Mouse (Mus musculus): ENCODE measurements around the gene Otub2.
"Not testable (repeated sequence)": the region's sequence is repeated elsewhere in the genome, so short reads cannot be mapped to it uniquely, and the experiment has no call there.

The Otub2 gene

DNA sequence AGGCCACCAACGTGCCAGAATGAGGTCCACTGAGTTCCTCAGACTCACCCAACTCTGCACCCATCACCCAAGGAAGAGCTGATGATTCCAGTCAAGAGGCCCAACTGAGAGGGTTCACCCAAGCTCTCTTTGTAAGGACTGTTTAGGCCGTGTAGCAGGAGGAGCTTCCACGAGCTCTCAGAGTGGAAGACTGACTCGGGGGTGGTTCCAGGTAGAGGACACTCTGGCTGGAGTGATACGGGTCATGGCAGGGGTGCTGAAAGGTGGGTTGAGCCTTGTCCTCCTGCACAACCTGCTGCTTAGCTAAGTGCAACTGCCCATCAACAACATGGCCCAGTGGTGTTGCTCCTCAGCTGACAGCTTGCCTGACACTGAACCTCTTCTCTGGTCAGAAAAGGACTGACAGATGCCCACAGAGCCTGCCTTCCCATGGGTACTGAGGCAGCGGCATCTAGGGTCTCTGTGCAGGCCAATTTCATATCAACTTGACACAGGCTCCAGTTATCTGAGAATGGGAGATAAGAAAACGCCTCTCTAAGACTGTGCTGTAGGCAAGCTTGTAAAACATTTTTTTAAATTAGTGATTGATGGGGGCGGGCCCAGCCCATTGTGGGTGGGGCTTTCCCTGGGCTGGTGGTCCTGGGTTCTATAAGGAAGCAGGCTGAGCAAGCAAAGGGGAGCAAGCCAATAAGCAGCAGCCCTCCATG is 14.8 kb upstream of the Otub2 start:
- DNase-seq: no peak

DNA sequence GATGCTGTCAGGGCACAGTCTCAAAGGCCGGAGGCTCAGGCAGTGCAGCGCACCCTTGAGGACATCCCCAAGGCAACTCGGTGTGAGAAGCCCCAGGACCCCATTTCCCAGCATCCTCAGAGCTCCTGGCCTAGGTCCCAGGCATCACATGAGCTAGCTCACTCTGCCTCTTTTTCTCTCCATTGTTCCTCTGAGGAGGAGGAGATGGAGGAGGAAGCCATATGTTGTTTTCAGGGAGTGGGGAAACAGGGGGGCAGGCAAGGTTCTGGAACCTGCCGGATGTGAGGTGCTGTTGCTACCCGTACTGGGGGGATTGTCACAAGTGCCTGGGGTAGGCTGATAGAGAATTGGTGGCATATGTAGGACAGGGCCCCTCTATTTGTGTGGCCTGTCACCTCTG is 12.4 kb upstream of the Otub2 start:
- no peak for DNase-seq

DNA sequence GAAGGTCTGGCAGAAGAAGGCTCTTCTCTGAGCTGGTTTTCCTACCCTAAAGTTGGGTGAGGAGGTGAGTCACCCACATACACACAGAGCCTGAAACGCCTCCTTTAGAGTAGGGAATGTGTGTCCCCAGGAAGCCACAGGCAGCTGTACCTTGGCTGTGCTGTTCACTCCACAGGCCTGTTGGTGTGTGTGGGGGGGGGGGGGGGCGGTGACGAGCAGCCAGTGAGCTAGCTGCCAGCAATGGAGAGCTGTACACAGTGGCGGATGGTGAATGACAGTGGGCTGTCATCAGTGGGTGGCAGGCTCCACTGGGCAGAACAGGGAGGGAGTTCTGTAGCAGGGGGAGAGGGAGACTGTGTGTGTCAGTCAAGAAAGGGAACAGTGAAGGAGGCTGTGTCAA is 11.7 kb upstream of the Otub2 start:
- DNase-seq: no peak

DNA sequence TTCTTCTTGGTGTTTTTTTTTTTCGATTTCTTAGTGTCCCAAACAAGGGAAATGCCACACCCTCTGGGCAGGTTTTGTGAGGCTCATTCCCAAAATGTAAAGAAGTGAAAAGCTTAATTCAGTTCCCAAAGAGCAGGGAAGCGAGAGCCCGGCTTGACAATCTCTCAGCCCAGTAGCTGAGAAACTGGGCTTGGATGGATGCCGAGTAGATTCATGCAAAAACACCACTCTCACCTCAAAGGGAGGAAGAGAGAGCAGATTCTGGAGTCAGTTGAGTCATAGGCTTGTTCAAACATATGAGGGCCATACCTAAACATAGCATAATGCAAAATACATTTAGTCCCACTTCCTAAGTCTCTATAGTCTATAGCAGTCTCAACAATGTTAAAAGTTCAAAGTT is 8.3 kb upstream of the Otub2 start:
- DNase-seq: no peak

DNA sequence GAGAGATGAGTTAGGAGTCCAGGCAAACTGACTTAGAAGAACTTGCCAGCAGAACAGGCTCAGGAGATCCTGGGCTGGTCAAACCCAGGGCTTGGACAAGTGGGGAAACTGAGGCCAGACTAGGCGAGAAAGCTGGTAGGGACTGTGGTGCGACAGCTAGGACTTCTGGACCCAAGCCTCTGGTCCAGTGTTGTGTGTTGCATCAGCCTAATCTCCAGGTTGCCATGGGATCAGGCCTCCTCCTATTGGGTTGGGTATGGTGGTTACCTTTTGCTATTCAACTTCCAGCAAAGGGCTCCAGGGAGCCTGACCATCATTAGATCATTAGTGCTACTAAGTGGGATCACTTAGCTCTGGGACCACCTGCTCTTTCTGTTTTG is 856 bp downstream of the Otub2 start:
- DNase-seq: no peak

DNA sequence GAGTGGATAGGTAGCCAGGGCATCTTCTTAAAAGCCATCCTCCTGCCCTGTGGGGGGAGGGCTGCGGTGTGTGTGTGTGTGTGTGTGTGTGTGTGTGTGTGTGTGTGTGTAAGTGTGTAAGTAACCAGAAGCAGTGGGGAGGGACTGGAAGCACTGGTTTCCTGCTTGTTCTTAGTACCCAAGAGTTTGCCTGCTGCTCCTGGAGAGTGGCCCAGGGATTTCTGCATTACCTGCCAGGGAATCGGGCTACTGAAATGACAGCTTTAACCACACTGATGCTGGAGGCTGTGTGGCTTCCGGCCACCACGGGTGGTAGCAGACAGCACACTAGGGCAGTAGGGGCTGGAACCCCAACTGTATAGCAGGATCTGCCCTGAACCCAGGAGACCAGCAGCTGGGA is 1.5 kb downstream of the Otub2 start:
- DNase-seq: no peak

DNA sequence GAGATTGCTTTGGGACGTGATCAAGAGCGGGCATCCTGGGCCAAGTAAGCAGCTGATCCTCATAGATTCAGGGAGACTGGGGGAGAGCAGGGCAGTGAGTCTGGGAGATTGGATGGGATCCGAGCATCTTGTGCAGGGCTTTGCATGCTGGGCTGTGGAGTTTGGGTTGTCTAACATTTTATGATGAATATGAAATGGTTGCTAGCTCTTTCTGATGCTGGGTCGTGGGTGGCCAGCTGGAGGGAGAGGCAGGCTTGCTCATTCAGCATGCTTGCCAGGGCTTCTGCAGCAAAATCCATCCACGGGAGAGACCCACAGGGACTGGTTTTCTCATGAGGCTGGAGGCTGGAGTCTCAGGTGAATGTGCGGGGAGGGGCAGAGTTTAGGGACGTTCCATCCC is 2.6 kb downstream of the Otub2 start:
- no peak for DNase-seq

DNA sequence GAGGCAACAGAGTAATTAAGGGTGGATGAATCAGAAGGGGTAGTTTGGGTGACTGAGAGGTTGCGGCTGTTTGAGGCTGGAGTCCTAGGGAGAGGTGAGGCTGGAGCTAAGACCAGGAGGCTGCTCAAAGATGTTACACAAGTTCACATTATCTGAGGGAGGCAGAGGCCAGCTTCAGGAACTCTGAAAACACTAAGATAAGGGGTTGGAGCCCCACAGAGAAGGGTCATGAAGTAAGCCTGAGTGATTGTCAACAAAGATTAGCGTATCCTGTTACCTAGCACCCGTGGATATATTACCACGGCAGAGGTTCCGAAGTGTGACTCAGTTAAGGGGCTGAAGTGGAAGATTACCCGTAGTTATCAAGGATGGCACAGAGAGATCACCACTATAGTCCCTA is 5.0 kb downstream of the Otub2 start:
- no peak for DNase-seq

DNA sequence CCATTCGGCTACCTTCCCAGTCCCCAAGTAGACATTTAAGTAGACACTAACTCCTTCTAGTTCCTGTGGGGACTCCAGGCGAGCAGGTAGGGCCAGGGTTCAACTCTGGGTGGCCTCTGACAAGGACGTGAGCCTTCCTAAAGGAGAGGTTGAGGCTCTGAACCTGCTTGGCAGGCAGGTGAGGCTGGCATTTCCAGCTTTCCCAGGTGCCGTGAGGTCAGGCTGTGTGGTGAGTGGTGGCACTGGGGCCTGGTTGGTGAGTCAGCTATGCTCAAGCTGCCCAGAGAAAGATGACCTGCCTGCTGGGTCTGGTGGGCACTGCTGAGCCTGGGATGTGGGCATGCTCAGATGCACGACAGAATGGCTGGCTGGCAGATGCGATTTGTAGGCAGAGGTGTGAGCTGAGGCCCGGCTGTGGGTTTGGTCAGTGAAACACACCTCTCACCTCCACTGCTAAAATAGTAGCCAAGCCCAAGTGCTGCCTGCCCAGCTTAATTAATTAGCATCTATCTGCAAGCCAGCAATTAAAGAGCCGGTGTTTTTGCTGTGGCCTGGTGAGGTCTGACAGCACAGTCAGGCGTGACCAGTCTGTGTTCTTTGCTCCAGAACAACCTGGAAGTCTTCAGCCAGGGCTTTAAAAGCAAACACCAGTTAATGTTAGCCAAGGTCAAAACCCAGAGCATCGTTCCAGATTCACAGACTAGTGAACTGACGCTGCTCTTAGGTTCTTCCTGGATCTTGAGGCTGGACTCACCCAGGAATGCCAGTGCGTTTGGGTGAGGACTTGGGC is 7.2 kb downstream of the Otub2 start:
- no peak for DNase-seq

DNA sequence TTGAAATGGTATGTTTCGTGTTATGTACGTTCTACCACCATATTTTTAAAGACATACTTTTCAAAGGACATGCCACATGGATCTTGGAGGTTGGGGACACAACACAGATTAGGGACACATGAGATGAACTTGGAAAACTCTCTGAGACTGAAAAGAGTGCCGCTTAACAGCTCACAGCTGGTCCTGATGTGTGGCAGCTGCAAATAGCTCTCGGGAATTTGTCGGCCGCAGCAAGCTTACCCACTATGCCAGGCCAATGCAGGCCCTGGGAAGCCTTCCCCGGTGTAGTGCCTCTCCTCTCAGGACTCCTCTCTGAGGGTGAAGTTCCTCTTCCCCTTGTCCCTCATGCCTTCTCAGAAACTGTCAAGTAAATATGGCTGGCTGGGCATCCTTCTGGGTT is 8.3 kb downstream of the Otub2 start:
- no peak for DNase-seq

DNA sequence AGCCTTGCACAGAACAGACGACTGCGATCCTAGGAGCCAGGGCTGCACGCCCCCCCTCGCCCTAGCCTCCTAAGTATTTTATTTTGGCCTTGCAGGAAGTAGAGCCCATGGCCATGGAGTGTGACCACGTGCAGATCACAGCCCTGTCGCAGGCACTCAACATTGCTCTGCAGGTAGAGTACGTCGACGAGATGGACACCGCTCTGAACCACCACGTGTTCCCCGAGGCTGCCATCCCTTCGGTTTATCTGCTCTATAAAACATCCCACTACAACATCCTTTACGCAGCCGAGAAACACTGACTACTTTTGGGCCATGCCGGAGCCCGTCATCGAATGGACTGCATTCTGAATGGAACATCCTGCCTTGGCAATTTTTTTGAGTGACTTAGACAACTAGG is 15.6 kb downstream of the Otub2 start:
- no peak for DNase-seq

DNA sequence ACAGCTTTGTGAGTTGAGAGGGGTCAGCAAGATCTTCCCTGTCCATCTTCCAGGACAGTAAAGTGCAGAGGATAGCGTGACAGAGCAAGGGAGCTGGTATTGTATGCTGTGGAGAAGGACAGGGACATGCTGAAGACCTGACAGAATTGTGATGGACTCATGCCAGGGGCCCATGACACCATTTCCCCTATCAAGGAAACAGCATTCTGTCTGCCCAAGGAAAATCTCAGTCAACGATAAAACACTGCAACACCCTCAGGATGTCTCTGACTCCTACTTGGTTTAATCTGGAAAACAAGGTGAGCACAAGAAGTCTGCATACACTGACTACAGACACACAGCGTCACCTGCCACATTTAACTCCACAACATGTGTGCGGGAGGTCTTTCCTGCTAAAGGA is 19.2 kb downstream of the Otub2 start, which contains the start of gene 9330161L09Rik:
Gene 9330161L09Rik (minus strand): TSS at position 101 of the 400 bp plus-strand sequence.
- no peak for DNase-seq

DNA sequence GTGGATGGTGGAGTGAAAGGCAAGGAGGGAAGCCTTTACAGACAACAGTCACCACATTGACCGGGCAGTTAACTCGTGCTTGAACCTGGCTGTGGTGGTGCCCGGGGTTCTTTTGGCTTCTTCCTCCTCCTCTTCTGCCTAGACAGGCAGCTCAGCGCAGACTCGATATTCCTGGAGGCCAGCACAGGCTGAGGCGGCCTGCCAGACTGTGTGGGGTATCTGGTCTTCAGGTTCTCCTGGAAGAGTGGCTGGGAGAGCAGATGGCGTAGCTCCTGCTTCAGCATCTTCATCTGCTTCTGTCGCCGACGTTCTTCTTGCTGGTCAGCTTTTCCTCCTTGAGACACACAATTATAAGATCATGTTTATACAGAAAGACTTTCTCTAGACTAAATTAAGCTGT is 19.7 kb downstream of the Otub2 start:
- DNase-seq: no peak

DNA sequence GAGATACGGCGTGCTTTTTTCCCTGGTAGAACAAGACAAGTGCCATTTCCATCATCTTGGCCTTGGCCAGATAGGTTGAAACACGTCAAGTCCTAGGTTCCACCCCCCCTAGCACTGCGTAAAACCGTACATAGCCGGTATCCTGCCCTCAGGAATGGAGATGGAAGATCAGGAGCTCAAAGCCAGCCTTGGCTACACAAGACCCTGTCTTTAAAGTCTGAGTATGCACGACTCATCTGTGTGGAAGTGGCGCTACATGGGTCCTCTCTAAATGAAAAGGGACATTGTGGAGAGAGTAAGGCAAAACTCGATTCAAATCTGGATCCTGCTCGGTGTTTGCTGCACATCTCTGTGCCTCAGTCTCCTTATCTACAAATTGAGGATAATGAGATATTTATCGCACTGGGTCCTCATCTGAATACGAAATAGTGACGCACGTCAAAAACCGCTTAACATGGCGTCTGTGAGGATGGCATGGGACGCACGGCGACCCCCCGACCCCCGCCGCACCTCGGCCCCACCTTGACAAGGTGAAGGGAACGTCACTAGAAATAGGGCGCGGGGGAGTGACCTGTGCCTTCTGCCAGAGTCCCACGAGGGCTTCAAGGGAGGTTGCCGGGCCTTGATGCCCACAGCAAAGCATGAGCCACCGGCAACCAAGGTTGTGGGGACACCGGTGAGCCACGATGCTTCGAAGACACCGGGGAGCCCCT is 36.7 kb downstream of the Otub2 start:
- no peak for DNase-seq

DNA sequence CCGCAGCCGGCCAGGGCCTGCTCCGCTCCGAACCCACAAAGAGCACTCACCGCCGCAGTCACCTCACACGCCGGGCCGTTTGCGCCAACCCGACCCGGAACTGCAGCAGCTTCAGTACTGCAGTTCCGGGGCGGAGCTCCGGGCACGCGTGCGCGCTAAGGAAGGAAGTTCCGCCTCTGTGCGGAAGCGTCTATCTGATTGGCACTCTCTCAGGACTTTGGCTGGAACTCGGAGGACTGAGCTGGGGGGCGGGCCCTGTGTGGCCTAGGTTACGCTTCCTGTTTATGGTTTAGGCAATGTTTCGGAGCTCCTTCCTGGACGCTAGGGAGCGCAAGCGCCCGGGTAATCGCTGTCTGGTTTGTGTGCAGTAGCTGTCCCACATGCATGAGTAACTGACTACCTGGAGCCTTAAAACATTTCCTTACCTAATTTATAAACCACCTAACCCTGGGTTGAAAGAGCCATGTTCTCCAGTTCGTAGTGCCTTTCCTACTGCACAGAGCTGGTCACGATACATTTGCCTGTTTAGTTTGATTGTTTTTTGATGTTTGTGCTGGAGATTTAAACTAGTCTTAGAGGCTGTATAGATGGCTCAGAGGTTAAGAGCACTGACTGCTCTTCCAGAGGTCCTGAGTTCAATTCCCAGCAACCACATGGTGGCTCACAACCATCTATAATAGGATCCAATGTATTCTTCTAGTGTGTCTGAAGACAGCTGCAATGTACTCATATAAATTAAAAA is 37.4 kb downstream of the Otub2 start, which contains the start of gene Ddx24:
Gene Ddx24 (minus strand): TSS at position 102 of the 742 bp plus-strand sequence.
- DNase-seq: peak; percentile 98

DNA sequence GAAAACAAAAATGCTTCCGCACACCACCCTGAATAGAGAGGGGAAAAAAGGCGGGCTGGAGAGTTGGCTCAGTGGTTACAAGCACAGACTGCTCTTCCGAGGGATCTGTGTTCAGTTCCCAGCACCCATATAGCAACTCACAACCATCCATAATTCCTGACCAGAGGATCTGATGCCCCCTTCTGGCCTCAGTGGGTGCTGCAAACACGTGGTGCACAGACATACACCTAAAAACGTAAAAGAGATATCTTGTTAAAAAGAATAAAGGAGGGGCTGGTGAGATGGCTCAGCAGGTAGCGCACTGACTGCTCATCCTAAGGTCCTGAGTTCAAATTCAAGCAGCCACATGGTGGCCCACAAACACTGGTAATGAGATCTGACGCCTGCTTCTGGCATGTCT is 38.2 kb downstream of the Otub2 start:
- DNase-seq: peak; percentile 26

DNA sequence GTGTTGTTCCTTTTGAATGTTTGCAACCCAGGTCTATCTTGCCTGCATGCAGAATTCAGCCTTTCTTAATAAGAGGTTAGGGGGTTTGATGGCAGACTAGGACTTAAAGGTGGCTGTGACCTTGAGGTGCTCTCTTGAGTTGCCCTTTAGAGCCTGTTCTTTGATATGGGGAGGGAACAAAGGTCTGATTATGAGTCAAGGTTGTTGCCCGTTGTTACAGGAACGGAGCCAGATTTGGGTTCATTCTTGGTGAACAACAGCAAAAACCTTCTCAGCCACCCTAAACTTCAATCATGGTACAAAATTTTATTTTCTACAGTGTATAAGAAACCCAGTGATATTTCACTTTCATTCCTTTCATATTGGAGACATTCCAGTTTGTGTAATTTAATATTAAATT is 44.9 kb downstream of the Otub2 start:
- no peak for DNase-seq

DNA sequence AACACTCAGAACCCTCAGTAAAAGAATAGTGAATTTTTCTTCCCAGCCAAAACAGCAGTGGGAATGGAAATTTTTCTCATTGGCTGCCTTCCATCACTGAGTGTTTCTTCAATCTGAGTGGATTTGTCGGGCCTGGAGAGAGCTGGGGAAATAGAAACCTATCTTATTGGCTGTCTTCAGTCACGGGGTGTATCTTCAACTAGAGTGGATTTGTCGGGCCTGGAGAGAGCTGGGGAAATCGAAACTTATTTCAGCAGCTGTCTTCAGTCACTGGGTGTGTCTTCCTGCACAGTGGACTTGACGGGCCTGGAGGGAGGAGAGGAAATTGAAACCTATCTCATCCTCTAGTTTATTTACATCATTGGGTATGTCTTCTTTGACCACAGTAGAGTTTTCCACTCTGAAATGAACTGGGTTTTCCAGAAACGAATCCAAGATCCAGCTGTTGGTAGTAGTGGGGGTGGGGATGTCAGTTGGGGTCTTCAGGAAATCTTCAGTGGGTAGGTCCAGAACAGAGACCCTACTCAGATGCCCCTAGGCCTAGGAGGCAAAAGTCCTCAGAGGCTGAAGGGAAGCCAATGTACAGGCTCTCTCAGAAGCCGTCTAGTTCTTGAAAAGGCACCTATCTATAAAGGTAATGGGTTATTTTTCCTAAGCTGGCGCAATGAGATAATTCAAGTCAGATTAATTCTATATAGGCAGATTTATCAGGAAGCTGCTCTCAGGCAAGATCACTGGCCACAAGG is 45.7 kb downstream of the Otub2 start, which contains the start of gene Ifi27:
Gene Ifi27 (plus strand): TSS at position 226 of the 746 bp plus-strand sequence.
- peak; percentile 73 for DNase-seq

DNA sequence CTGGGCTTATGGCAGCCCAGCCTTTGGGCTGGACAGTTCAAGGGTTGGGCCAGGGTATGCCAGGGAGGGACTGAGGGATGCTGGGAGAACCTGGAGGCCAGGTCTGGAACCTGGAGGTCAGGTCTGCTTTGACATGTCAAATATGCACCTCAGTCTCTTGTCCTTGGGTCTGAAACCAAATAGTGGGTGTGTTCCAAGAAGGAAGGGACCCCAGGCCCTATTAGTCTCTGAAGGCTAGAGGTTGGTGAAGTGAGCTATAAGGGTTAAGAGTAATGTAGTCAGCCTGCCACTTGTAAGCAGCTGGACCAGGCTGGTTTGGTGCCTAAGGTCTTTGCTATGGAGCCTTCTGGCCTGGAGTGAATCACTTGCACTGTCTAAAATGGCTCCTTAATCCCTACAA is 46.4 kb downstream of the Otub2 start:
- no peak for DNase-seq

DNA sequence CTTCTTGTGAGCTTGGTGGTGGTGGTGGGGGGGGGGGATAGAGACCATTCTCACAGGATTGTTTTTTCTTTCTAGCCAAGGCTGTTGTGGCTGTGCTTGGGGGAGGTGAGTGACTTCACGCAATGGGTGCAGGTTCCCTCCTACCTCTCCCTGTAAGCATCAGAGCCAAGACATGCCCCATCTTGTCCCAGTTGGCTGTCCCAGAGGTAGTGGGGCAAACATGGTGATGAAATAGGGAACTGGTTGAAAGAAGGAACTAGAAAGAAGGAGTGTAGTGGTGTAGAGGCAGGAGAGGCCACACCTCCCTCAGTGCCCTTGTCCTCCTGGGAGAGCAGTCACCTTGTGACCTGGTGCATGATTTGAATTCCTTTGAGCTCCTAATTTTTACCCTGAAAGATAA is 49.1 kb downstream of the Otub2 start:
- no peak for DNase-seq

DNA sequence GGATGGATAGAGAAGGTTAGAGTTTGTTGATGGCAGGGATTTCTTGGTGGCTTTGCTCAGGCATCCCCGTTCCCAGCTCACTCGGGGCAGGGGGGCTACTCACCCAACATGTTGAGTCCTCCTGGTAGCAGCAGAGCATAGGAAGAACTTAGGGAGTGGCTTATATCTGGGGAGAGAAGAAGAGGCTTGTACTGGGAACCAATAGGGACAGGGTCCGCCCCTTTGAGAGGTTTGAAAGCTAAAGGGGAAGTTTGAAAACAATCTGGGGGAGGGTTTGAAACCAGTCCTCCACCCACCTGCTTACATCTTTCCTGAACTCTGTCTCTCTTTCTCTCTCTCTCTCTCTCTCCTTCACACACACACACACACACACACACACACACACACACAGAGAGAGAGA is 55.0 kb downstream of the Otub2 start, which contains the start of gene Ifi27l2a:
Gene Ifi27l2a (minus strand): TSS at position 157 of the 400 bp plus-strand sequence.
- no peak for DNase-seq

DNA sequence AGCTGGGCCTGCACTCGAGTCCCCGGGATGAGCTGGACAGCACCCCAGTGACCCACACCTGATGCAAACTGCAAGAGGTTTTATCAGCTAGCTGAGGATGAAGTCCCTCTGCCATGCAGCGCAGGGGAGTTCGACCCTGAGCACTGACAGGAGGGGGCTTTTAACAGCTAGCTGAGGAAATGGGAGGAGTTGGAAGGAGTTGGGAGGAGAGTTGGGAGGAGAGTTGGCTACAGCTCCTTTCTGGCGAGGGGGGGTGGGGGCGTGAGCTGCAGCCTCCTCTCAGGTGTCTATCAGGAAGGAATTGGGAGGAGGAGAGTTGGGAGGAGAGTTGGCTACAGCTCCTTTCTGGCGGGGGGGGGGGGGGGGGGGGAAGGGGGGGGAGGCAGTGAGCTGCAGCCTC is 55.8 kb downstream of the Otub2 start:
- not testable (repeated sequence) for DNase-seq
